Mouse (Mus musculus) embryonic facial prominence, embryonic 15.5 days (tissue): ENCODE data around the gene Tpr. TPM values are rescaled to one million over a fixed set of nuclear protein-coding genes. Genes with fewer than 3 reads are reported as not detected.

ENCODE experiments used
- ATAC-seq: fragments of 200-750 bp; cut with Nextera tagmentation; 2 replicates; pipeline ENCODE4 v1.8.0; 2017; ENCODE audit warnings: low read depth, moderate TSS enrichment; ENCODE audit not compliant: insufficient number of reproducible peaks, low FRiP score, low TSS enrichment
- H3K27ac ChIP-seq: fragments of 300-500 bp; sonication (generic); replicated peaks from 2 replicates; pipeline ENCODE4 v1.5.1; 2015; ENCODE audit warnings: mild to moderate bottlenecking, inconsistent platforms
- H3K27me3 ChIP-seq: fragments of 300-500 bp; sonication (generic); 2 replicates; pipeline ENCODE4 v1.6.1; 2015; ENCODE audit warnings: inconsistent platforms
- H3K36me3 ChIP-seq: fragments of 300-500 bp; sonication (generic); 2 replicates; pipeline ENCODE4 v1.6.1; 2015; ENCODE audit warnings: mild to moderate bottlenecking, inconsistent platforms
- H3K4me1 ChIP-seq: fragments of 300-500 bp; sonication (generic); 2 replicates; pipeline ENCODE4 v1.6.1; 2015; ENCODE audit warnings: inconsistent platforms
- H3K4me2 ChIP-seq: fragments of 300-500 bp; sonication (generic); replicated peaks from 2 replicates; pipeline ENCODE4 v1.6.1; 2015; ENCODE audit warnings: mild to moderate bottlenecking, inconsistent platforms
- H3K4me3 ChIP-seq: fragments of 300-500 bp; sonication (generic); replicated peaks from 2 replicates; pipeline ENCODE4 v1.5.1; 2015; ENCODE audit warnings: mild to moderate bottlenecking, inconsistent platforms
- H3K9ac ChIP-seq: fragments of 300-500 bp; sonication (generic); 2 replicates; pipeline ENCODE4 v1.6.1; 2015; ENCODE audit warnings: inconsistent platforms
- H3K9me3 ChIP-seq: fragments of 300-500 bp; sonication (generic); replicated peaks from 2 replicates; pipeline ENCODE4 v1.6.1; 2016; ENCODE audit warnings: inconsistent platforms
- WGBS: fragments of 180-500 bp; shearing (Covaris S2); methylation state at CpG from one replicate; pipeline ENCODE4 v1.1.7; 2015; 5-methylcytosine and 5-hydroxymethylcytosine counted together
- polyA plus RNA-seq: library from polyadenylated mRNA; unstranded; fragments of >200 nt; fragmentation: Nextera tagmentation; extraction: Ambion mirVana; gene quantifications from 2 replicates; pipeline ENCODE4 v1.2.1, GENCODE M21; 2015

Gene Tpr
- polyA plus RNA-seq, 1 experiment from 2014 or later: 157 TPM

GRCm38 (mm10) chr1:150463068-150463467 is 70.4 kb downstream of the Tpr start:
- Histone ChIP-seq H3K9ac (no peak overlapping the region), H3K36me3 (no peaks in the 10 kb centered on the region)
- no peak for ATAC-seq

GRCm38 (mm10) chr1:150463691-150464090 is 71.1 kb downstream of the Tpr start:
- no peaks in the 10 kb centered on the region for H3K9me3 ChIP-seq
- ATAC-seq: no peak

More at GRCm38 (mm10) chr1:150463068-150463467, 70.4 kb downstream of the Tpr start:
- WGBS: 70% methylated on average over 5 of the region's 5 CpGs
- no peak overlapping the region for H3K4me3 ChIP-seq
- no peak overlapping the region for H3K27ac ChIP-seq
- H3K4me2 ChIP-seq: no peak overlapping the region
- H3K4me1 ChIP-seq: no peaks in the 10 kb centered on the region
- H3K27me3 ChIP-seq: no peaks in the 10 kb centered on the region
- no peaks in the 10 kb centered on the region for H3K9me3 ChIP-seq

GRCm38 (mm10) chr1:150465364-150465763 is 72.7 kb downstream of the Tpr start:
- 76% methylated on average over 10 of the region's 10 CpGs for WGBS
- ATAC-seq: no peak
- Histone ChIP-seq H3K9ac (no peak overlapping the region), H3K36me3 (no peaks in the 10 kb centered on the region), H3K4me2 (no peak overlapping the region), H3K27ac (no peak overlapping the region), H3K4me3 (no peak overlapping the region), H3K4me1 (no peaks in the 10 kb centered on the region), H3K9me3 (no peaks in the 10 kb centered on the region), H3K27me3 (no peaks in the 10 kb centered on the region)

More at GRCm38 (mm10) chr1:150463691-150464090, 71.1 kb downstream of the Tpr start:
- WGBS: 85% methylated on average over 4 of the region's 4 CpGs
- no peaks in the 10 kb centered on the region for H3K27me3 ChIP-seq
- H3K4me1 ChIP-seq: no peaks in the 10 kb centered on the region
- no peak overlapping the region for H3K4me2 ChIP-seq
- no peak overlapping the region for H3K9ac ChIP-seq
- H3K4me3 ChIP-seq: no peak overlapping the region
- no peaks in the 10 kb centered on the region for H3K36me3 ChIP-seq
- H3K27ac ChIP-seq: no peak overlapping the region

- H3K4me3 ChIP-seq: no peak within 1 kb of the TSS
- no peak within 1 kb of the TSS for H3K9ac ChIP-seq
- H3K36me3 ChIP-seq: no peaks in the 10 kb centered on the region
- ATAC-seq: no peak
- H3K27ac ChIP-seq: no peak within 1 kb of the TSS
- H3K9me3 ChIP-seq: no peaks in the 10 kb centered on the region
- WGBS: 75% methylated on average over 3 of the region's 3 CpGs
- no peaks in the 10 kb centered on the region for H3K4me1 ChIP-seq
- no peak within 1 kb of the TSS for H3K4me2 ChIP-seq
- H3K27me3 ChIP-seq: no peaks in the 10 kb centered on the region
Measured at GRCm38 (mm10) chr1:150466132-150466531, 73.5 kb downstream of the Tpr start, which contains the start of gene Prg4. Gene Prg4, minus strand, starts transcription at chr1:150466165.

- H3K9ac ChIP-seq: no peak overlapping the region
- 58% methylated on average over 3 of the region's 3 CpGs for WGBS
- no peak overlapping the region for H3K4me2 ChIP-seq
- H3K4me3 ChIP-seq: no peak overlapping the region
- H3K27ac ChIP-seq: no peak overlapping the region
- ATAC-seq: no peak
- H3K36me3 ChIP-seq: no peaks in the 10 kb centered on the region
- H3K4me1 ChIP-seq: no peaks in the 10 kb centered on the region
- no peaks in the 10 kb centered on the region for H3K27me3 ChIP-seq
- H3K9me3 ChIP-seq: no peaks in the 10 kb centered on the region
Measured at GRCm38 (mm10) chr1:150469992-150470391, 77.4 kb downstream of the Tpr start.

- Histone ChIP-seq H3K27ac (no peak overlapping the region), H3K9ac (no peak overlapping the region), H3K4me1 (no peaks in the 10 kb centered on the region), H3K4me2 (no peak overlapping the region), H3K36me3 (no peaks in the 10 kb centered on the region), H3K4me3 (no peak overlapping the region), H3K27me3 (no peaks in the 10 kb centered on the region), H3K9me3 (no peaks in the 10 kb centered on the region)
- ATAC-seq: no peak
- WGBS: 81% methylated on average over 7 of the region's 7 CpGs
Measured at GRCm38 (mm10) chr1:150472525-150472924, 79.9 kb downstream of the Tpr start.

- no peak overlapping the region for H3K9ac ChIP-seq
- H3K36me3 ChIP-seq: no peaks in the 10 kb centered on the region
- H3K9me3 ChIP-seq: no peaks in the 10 kb centered on the region
- no peak overlapping the region for H3K4me3 ChIP-seq
- 30% methylated on average over 5 of the region's 5 CpGs for WGBS
- H3K27ac ChIP-seq: no peak overlapping the region
- no peak; the same call in 1 of the 2 replicates for ATAC-seq
- no peaks in the 10 kb centered on the region for H3K4me1 ChIP-seq
- H3K27me3 ChIP-seq: no peaks in the 10 kb centered on the region
- H3K4me2 ChIP-seq: no peak overlapping the region
Measured at GRCm38 (mm10) chr1:150480674-150481073, 88.0 kb downstream of the Tpr start.

GRCm38 (mm10) chr1:150489148-150489547 is 96.5 kb downstream of the Tpr start:
- no peak for ATAC-seq
- Histone ChIP-seq H3K36me3 (no peaks in the 10 kb centered on the region), H3K4me3 (no peak overlapping the region), H3K27me3 (no peaks in the 10 kb centered on the region), H3K9me3 (no peaks in the 10 kb centered on the region), H3K4me2 (no peak overlapping the region), H3K27ac (no peak overlapping the region), H3K9ac (no peak overlapping the region), H3K4me1 (no peaks in the 10 kb centered on the region)
- WGBS: 78% methylated on average over 2 of the region's 2 CpGs

GRCm38 (mm10) chr1:150496626-150497302 is 104.1 kb downstream of the Tpr start:
- Histone ChIP-seq H3K27me3 (no peaks in the 10 kb centered on the region), H3K4me2 (no peak overlapping the region), H3K27ac (no peak overlapping the region), H3K4me3 (no peak overlapping the region), H3K36me3 (no peaks in the 10 kb centered on the region), H3K4me1 (no peaks in the 10 kb centered on the region), H3K9ac (no peak overlapping the region), H3K9me3 (no peaks in the 10 kb centered on the region)
- 73% methylated on average over 6 of the region's 6 CpGs for WGBS
- no peak for ATAC-seq

- Histone ChIP-seq H3K27ac (no peak overlapping the region), H3K27me3 (no peaks in the 10 kb centered on the region), H3K4me1 (no peaks in the 10 kb centered on the region), H3K4me3 (no peak overlapping the region), H3K9me3 (no peaks in the 10 kb centered on the region), H3K9ac (no peak overlapping the region), H3K4me2 (no peak overlapping the region), H3K36me3 (no peaks in the 10 kb centered on the region)
- ATAC-seq: no peak
- WGBS: 32% methylated on average over 2 of the region's 2 CpGs
Measured at GRCm38 (mm10) chr1:150497690-150498089, 105.1 kb downstream of the Tpr start.

- 89% methylated on average over 2 of the region's 2 CpGs for WGBS
Measured at GRCm38 (mm10) chr1:150498177-150498576, 105.5 kb downstream of the Tpr start.

More at GRCm38 (mm10) chr1:150498177-150498576, 105.5 kb downstream of the Tpr start:
- H3K4me3 ChIP-seq: no peak overlapping the region
- no peak for ATAC-seq
- H3K27ac ChIP-seq: no peak overlapping the region
- H3K36me3 ChIP-seq: no peaks in the 10 kb centered on the region
- H3K9me3 ChIP-seq: no peaks in the 10 kb centered on the region
- H3K9ac ChIP-seq: no peak overlapping the region
- H3K27me3 ChIP-seq: no peaks in the 10 kb centered on the region
- no peak overlapping the region for H3K4me2 ChIP-seq
- H3K4me1 ChIP-seq: no peaks in the 10 kb centered on the region
